Mouse (Mus musculus): ENCODE data around the gene Cd274. TPM values are rescaled to one million over a fixed set of nuclear protein-coding genes. Genes with fewer than 3 reads are reported as not detected.

Cd274 gene
- polyA plus RNA-seq, 1 experiment from 2014 or later, result 0.62 TPM

DNA sequence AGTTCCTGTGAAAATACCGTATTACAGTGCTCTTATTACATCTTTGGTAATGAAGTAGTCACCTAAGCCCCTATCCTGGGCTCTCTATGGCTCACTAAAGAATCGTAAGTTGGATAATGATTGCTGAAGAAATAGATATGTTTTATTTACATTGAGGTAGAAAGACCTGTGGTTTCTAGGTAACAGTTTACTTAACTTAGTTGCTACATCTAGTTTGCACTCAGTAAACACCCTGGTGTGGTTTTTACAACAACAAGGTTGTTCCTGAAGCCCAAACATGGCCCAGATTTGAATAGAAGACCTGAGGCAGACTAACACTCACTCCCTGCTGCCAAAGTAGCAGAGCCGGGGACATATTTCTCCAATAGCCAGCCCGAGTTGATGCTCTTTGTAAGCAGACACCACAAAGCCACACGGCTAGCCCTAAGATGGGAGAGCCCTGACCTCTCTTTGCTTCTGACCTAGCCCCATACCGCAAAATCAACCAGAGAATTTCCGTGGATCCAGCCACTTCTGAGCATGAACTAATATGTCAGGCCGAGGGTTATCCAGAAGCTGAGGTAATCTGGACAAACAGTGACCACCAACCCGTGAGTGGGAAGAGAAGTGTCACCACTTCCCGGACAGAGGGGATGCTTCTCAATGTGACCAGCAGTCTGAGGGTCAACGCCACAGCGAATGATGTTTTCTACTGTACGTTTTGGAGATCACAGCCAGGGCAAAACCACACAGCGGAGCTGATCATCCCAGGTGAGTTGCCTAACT lies 12.8 kb downstream of the Cd274 start:
- Histone ChIP-seq H3K4me2 (no peak overlapping the region), H3K27ac (ENCODE audit: low read depth, low read length) (no peak overlapping the region), H3K4me3 (ENCODE audit: low read depth, low read length) (no peak overlapping the region), H3K27me3 (ENCODE audit: control insufficient read depth, insufficient read depth, low read length) (no peaks in the 10 kb centered on the region), H3K9me3 (replicated peaks; ENCODE audit: control insufficient read depth, low read length) (no peaks in the 10 kb centered on the region), H3K36me3 (ENCODE audit: control insufficient read depth, insufficient read depth, low read length) (no peaks in the 10 kb centered on the region), H3K9ac (ENCODE audit: low read depth, low read length) (no peak overlapping the region), H3K4me1 (ENCODE audit: control insufficient read depth, insufficient read depth, low read length) (no peaks in the 10 kb centered on the region)
- ATAC-seq (replicated peaks; ENCODE audit: insufficient number of reproducible peaks, low FRiP score, low TSS enrichment), result no peak
- WGBS (ENCODE audit: insufficient replicate concordance), result 80% methylated on average over 14 of the region's 14 CpGs

- H3K27ac ChIP-seq (ENCODE audit: low read depth, low read length), result no peak overlapping the region
- H3K27me3 ChIP-seq (ENCODE audit: control insufficient read depth, insufficient read depth, low read length), result no peaks in the 10 kb centered on the region
- 87% methylated on average over 5 of the region's 5 CpGs for WGBS (ENCODE audit: insufficient replicate concordance)
- ATAC-seq (replicated peaks; ENCODE audit: insufficient number of reproducible peaks, low FRiP score, low TSS enrichment), result no peak
- H3K4me1 ChIP-seq (ENCODE audit: control insufficient read depth, insufficient read depth, low read length), result no peaks in the 10 kb centered on the region
- no peak overlapping the region for H3K4me2 ChIP-seq
- H3K9me3 ChIP-seq (replicated peaks; ENCODE audit: control insufficient read depth, low read length), result no peaks in the 10 kb centered on the region
- H3K9ac ChIP-seq (ENCODE audit: low read depth, low read length), result no peak overlapping the region
- no peak overlapping the region for H3K4me3 ChIP-seq (ENCODE audit: low read depth, low read length)
- H3K36me3 ChIP-seq (ENCODE audit: control insufficient read depth, insufficient read depth, low read length), result no peaks in the 10 kb centered on the region
These were observed 16.1 kb downstream of the Cd274 start for GRCm38 (mm10) chr19:29383368-29383767.

- Histone ChIP-seq H3K27me3 (ENCODE audit: control insufficient read depth, insufficient read depth, low read length) (no peaks in the 10 kb centered on the region), H3K4me2 (no peak overlapping the region), H3K4me1 (ENCODE audit: control insufficient read depth, insufficient read depth, low read length) (no peaks in the 10 kb centered on the region), H3K27ac (ENCODE audit: low read depth, low read length) (no peak overlapping the region), H3K4me3 (ENCODE audit: low read depth, low read length) (no peak overlapping the region), H3K9ac (ENCODE audit: low read depth, low read length) (no peak overlapping the region), H3K9me3 (replicated peaks; ENCODE audit: control insufficient read depth, low read length) (no peaks in the 10 kb centered on the region), H3K36me3 (ENCODE audit: control insufficient read depth, insufficient read depth, low read length) (no peaks in the 10 kb centered on the region)
- WGBS (ENCODE audit: insufficient replicate concordance), result 86% methylated on average over 9 of the region's 9 CpGs
- no peak for ATAC-seq (replicated peaks; ENCODE audit: insufficient number of reproducible peaks, low FRiP score, low TSS enrichment)
These were observed 17.2 kb downstream of the Cd274 start for GRCm38 (mm10) chr19:29384412-29384811.

DNA sequence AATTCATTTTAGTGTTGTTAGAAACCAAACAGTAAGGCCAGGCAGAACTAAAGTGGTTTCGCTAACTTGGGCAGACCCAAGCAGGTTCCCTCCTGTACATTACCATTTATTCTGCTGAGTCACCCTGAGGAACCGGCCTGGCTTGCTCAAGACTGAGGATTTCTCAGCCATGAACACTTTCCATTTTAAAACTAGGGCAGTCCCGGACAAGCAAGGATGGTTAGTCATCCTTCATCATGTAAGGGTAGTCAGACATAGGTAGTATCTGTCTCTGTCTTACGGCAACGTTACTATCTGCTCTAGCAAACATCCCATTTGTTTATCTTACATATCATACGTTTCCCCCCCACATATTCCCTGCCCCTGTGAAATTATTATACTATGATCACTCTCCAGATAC lies 17.7 kb downstream of the Cd274 start:
- Histone ChIP-seq H3K4me3 (ENCODE audit: low read depth, low read length) (no peak overlapping the region), H3K9me3 (replicated peaks; ENCODE audit: control insufficient read depth, low read length) (no peaks in the 10 kb centered on the region), H3K36me3 (ENCODE audit: control insufficient read depth, insufficient read depth, low read length) (no peaks in the 10 kb centered on the region), H3K4me2 (no peak overlapping the region), H3K27ac (ENCODE audit: low read depth, low read length) (no peak overlapping the region), H3K4me1 (ENCODE audit: control insufficient read depth, insufficient read depth, low read length) (no peaks in the 10 kb centered on the region), H3K27me3 (ENCODE audit: control insufficient read depth, insufficient read depth, low read length) (no peaks in the 10 kb centered on the region), H3K9ac (ENCODE audit: low read depth, low read length) (no peak overlapping the region)
- 82% methylated on average over 6 of the region's 6 CpGs for WGBS (ENCODE audit: insufficient replicate concordance)
- ATAC-seq (replicated peaks; ENCODE audit: insufficient number of reproducible peaks, low FRiP score, low TSS enrichment), result no peak

- no peaks in the 10 kb centered on the region for H3K27me3 ChIP-seq (ENCODE audit: control insufficient read depth, insufficient read depth, low read length)
- 72% methylated on average over 4 of the region's 4 CpGs for WGBS (ENCODE audit: insufficient replicate concordance)
- H3K27ac ChIP-seq (ENCODE audit: low read depth, low read length), result no peak overlapping the region
- no peak for ATAC-seq (replicated peaks; ENCODE audit: insufficient number of reproducible peaks, low FRiP score, low TSS enrichment)
- no peak overlapping the region for H3K4me2 ChIP-seq
- no peak overlapping the region for H3K4me3 ChIP-seq (ENCODE audit: low read depth, low read length)
- H3K4me1 ChIP-seq (ENCODE audit: control insufficient read depth, insufficient read depth, low read length), result no peaks in the 10 kb centered on the region
- H3K9me3 ChIP-seq (replicated peaks; ENCODE audit: control insufficient read depth, low read length), result no peaks in the 10 kb centered on the region
- no peaks in the 10 kb centered on the region for H3K36me3 ChIP-seq (ENCODE audit: control insufficient read depth, insufficient read depth, low read length)
- H3K9ac ChIP-seq (ENCODE audit: low read depth, low read length), result no peak overlapping the region
These were observed 18.6 kb downstream of the Cd274 start for GRCm38 (mm10) chr19:29385822-29386221.

- no peak overlapping the region for H3K4me2 ChIP-seq
- no peaks in the 10 kb centered on the region for H3K4me1 ChIP-seq (ENCODE audit: control insufficient read depth, insufficient read depth, low read length)
- WGBS (ENCODE audit: insufficient replicate concordance), result 89% methylated on average over 1 of the region's 1 CpGs
- H3K9ac ChIP-seq (ENCODE audit: low read depth, low read length), result no peak overlapping the region
- H3K36me3 ChIP-seq (ENCODE audit: control insufficient read depth, insufficient read depth, low read length), result no peaks in the 10 kb centered on the region
- H3K27me3 ChIP-seq (ENCODE audit: control insufficient read depth, insufficient read depth, low read length), result no peaks in the 10 kb centered on the region
- H3K4me3 ChIP-seq (ENCODE audit: low read depth, low read length), result no peak overlapping the region
- H3K9me3 ChIP-seq (replicated peaks; ENCODE audit: control insufficient read depth, low read length), result no peaks in the 10 kb centered on the region
- no peak overlapping the region for H3K27ac ChIP-seq (ENCODE audit: low read depth, low read length)
- no peak for ATAC-seq (replicated peaks; ENCODE audit: insufficient number of reproducible peaks, low FRiP score, low TSS enrichment)
These were observed 21.6 kb downstream of the Cd274 start for GRCm38 (mm10) chr19:29388818-29389217.

GRCm38 (mm10) chr19:29390483-29390882 lies 23.2 kb downstream of the Cd274 start:
- Histone ChIP-seq H3K4me1 (ENCODE audit: control insufficient read depth, insufficient read depth, low read length) (no peaks in the 10 kb centered on the region), H3K9ac (ENCODE audit: low read depth, low read length) (no peak overlapping the region), H3K36me3 (ENCODE audit: control insufficient read depth, insufficient read depth, low read length) (no peaks in the 10 kb centered on the region), H3K4me2 (no peak overlapping the region), H3K27me3 (ENCODE audit: control insufficient read depth, insufficient read depth, low read length) (no peaks in the 10 kb centered on the region), H3K27ac (ENCODE audit: low read depth, low read length) (no peak overlapping the region), H3K4me3 (ENCODE audit: low read depth, low read length) (no peak overlapping the region), H3K9me3 (replicated peaks; ENCODE audit: control insufficient read depth, low read length) (no peaks in the 10 kb centered on the region)
- WGBS (ENCODE audit: insufficient replicate concordance), result 47% methylated on average over 5 of the region's 5 CpGs
- ATAC-seq (replicated peaks; ENCODE audit: insufficient number of reproducible peaks, low FRiP score, low TSS enrichment), result no peak

GRCm38 (mm10) chr19:29391279-29391678 lies 24.0 kb downstream of the Cd274 start:
- WGBS (ENCODE audit: insufficient replicate concordance), result 61% methylated on average over 4 of the region's 4 CpGs
- H3K27me3 ChIP-seq (ENCODE audit: control insufficient read depth, insufficient read depth, low read length), result no peaks in the 10 kb centered on the region
- no peaks in the 10 kb centered on the region for H3K9me3 ChIP-seq (replicated peaks; ENCODE audit: control insufficient read depth, low read length)
- no peaks in the 10 kb centered on the region for H3K4me1 ChIP-seq (ENCODE audit: control insufficient read depth, insufficient read depth, low read length)
- H3K27ac ChIP-seq (ENCODE audit: low read depth, low read length), result no peak overlapping the region
- H3K4me3 ChIP-seq (ENCODE audit: low read depth, low read length), result no peak overlapping the region
- H3K36me3 ChIP-seq (ENCODE audit: control insufficient read depth, insufficient read depth, low read length), result no peaks in the 10 kb centered on the region
- H3K9ac ChIP-seq (ENCODE audit: low read depth, low read length), result no peak overlapping the region
- no peak for ATAC-seq (replicated peaks; ENCODE audit: insufficient number of reproducible peaks, low FRiP score, low TSS enrichment)
- no peak overlapping the region for H3K4me2 ChIP-seq

- no peak overlapping the region for H3K9ac ChIP-seq (ENCODE audit: low read depth, low read length)
- no peaks in the 10 kb centered on the region for H3K36me3 ChIP-seq (ENCODE audit: control insufficient read depth, insufficient read depth, low read length)
- no peaks in the 10 kb centered on the region for H3K27me3 ChIP-seq (ENCODE audit: control insufficient read depth, insufficient read depth, low read length)
- H3K4me2 ChIP-seq, result no peak overlapping the region
- no peaks in the 10 kb centered on the region for H3K4me1 ChIP-seq (ENCODE audit: control insufficient read depth, insufficient read depth, low read length)
- H3K27ac ChIP-seq (ENCODE audit: low read depth, low read length), result no peak overlapping the region
- no peak overlapping the region for H3K4me3 ChIP-seq (ENCODE audit: low read depth, low read length)
- no peak for ATAC-seq (replicated peaks; ENCODE audit: insufficient number of reproducible peaks, low FRiP score, low TSS enrichment)
- H3K9me3 ChIP-seq (replicated peaks; ENCODE audit: control insufficient read depth, low read length), result no peaks in the 10 kb centered on the region
- WGBS (ENCODE audit: insufficient replicate concordance), result 79% methylated on average over 9 of the region's 9 CpGs
These were observed 26.1 kb downstream of the Cd274 start for GRCm38 (mm10) chr19:29393333-29393732.
